Mouse (Mus musculus): Measurements from ENCODE around the gene Amotl2.

Amotl2 gene

DNA sequence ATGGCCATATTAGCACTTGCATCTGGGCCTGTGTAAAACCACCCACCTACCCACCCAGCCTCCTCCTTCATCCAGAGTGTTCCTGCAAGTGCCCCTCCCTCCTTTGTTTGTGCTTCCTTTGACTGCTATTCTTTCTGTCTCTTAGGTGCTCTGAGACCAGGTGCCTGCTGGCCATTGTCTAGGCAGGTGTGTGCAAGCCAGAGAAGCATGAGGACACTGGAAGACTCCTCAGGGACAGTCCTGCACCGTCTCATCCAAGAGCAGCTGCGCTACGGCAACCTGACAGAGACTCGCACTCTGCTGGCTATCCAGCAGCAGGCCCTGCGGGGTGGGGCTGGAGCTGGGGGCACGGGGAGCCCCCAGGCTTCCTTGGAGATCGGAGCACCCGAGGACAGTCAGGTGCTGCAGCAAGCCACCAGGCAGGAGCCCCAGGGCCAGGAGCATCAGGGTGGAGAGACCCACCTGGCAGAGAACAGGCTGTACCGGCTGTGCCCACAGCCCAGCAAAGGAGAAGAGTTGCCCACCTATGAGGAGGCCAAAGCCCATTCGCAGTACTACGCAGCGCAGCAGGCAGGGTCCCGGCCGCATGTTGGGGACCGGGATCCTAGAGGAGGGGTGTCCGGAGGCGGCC is 3.6 kb downstream of the Amotl2 start:
- DNase-seq, result no peak

- no peak for DNase-seq
Observed at GRCm38 (mm10) chr9:102720567-102721167, 4.2 kb downstream of the Amotl2 start.

DNA sequence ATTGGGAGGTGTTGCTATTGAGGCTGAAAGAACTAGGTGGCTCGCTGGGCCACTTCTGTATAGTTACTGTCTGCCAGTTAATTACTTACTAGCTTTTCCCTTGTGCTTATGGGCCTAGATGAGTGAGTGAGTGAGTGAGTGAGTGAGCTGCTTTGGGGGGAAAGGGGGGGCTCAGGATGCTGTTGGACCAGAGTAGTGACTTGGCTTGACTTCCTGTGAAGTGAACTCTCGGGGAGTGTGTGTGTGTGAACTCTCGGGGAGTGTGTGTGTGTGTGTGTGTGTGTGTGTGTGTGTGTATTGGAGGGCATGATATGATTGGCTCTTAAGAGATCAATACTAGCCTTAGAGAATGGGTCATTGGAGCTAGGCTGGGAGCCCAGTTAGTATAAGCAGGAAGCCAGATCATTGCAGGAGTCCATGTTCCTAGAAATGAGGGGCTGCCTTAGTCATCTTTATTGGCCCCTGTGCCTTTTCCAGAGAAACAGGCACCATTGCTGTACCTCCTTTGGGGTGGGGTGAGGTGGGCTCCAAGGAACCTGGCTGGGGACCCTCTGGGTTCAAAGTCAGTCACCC is 5.0 kb downstream of the Amotl2 start:
- DNase-seq, result no peak

DNA sequence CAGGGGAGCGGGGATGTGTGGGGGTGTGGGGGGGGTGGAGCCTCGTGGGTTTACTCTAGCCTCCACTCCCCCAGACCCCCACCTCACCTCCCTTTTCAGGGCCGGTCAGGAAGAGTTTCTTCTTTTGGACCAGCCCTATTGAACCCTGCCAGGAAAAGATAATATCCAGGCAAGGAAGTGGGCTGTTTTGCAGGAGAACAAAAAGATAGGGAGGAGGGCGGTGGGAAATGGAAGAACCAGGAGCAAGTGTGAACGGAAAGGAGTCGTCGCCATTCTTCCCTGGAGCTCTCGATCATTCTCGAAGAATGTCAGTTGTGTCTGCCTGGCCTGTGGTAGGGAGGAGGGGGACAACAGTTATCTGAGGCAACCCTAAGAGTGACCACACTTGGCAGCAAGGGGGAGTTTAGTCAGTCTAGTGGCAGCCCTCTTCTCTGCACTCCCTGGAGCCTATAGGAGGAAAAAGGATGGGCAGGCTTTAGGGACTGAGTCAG is 5.6 kb downstream of the Amotl2 start:
- DNase-seq, result no peak

- no peak for DNase-seq
Observed at GRCm38 (mm10) chr9:102722750-102723149, 6.3 kb downstream of the Amotl2 start.

GRCm38 (mm10) chr9:102723241-102723709 is 6.8 kb downstream of the Amotl2 start:
- DNase-seq, result no peak

DNA sequence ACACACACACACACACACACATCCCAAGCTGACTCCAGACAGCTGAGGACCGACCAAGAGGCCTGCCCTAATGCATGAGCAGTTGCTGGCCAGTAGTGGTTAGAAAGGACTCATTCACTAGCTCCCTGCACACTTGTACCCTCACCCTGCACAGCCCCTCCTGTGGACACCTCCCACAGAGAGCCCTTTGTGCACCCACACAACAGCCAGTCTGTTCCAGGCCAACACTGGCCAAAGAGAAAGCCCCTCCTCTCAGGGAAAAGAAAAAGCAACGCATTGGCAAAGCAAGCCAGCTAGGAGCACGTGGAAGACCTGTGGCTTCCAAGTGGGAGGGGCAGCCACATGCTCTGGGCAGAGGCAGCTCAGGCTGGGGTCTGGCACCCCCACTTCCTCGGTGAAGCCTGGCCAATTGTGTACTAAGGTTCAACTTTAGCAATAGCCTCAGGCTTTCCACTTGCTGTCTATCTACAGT is 7.6 kb downstream of the Amotl2 start:
- DNase-seq, result no peak

DNA sequence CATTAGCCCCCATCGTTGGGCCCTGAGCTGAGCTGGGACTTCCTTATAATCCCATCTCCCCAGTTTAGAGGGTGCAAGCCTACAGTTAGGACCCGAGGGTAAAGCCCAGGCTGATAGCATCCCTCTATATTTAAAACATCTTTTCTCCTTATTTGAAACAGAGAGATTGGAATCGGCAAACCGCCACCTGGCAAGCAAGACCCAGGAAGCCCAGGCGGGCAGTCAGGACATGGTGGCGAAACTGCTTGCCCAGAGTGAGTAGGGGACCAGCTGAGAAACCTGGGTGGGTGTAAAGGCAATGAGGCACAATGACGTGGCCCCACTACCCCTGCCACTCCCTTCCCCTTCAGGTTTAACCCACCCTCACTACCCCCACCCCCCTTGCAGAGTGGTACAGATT is 8.5 kb downstream of the Amotl2 start:
- no peak for DNase-seq

- no peak for DNase-seq
Observed at GRCm38 (mm10) chr9:102725958-102726654, 9.6 kb downstream of the Amotl2 start.

GRCm38 (mm10) chr9:102726811-102727210 is 10.3 kb downstream of the Amotl2 start:
- DNase-seq, result no peak

GRCm38 (mm10) chr9:102727662-102728468 is 11.4 kb downstream of the Amotl2 start:
- DNase-seq, result no peak

GRCm38 (mm10) chr9:102728469-102728747 is 11.9 kb downstream of the Amotl2 start:
- DNase-seq, result no peak

DNA sequence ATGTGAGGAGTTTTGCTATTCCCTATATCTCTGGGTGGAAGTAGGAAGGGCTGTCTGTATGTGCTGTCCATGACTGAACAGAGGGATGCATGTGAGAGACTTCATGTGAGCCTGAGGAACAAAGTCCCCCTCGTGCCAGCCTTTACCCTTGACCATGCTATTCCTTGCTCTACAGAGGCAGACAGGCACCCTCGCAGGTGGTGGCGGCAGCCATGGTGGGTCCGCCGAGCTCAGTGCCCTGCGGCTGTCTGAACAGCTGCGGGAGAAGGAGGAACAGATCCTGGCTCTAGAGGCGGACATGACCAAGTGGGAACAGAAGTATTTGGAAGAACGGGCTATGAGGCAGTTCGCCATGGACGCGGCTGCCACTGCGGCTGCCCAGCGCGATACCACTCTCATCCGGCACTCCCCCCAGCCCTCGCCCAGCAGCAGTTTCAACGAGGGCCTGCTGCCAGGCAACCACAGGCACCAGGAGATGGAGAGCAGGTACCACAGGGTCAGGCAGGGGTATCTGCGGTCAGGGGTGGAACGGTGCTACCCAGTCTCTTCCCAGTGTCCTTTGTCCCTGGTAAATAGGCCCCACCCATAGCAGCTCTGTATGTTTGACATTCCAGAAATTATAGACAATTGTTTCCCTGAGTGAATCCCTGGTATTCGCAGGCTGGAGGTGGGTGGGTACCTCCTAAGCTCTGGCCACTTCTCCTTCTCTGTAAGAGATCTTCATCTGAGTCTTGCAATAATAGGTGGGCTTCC is 12.8 kb downstream of the Amotl2 start:
- no peak for DNase-seq

DNA sequence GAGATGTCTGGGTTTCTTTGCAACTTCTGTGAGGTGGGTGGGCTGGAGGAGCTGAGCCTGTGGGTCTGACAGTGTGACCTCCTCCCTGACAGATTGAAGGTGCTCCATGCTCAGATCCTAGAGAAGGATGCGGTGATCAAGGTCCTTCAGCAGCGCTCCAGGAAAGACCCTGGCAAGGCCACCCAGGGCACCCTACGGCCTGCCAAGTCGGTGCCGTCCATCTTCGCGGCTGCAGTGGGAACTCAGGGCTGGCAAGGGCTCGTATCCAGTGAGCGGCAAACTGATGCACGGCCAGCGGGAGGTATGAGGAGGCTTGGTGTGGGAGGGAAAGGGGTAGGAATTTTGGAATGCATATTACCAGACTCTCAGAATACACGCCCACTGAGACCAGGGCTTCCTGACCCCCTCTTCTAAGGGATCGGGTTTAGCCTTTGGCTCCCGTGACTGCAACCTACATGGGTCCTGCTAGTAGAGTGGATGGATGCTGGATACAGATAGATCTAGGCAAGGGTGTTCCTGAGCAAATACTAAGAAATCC is 13.5 kb downstream of the Amotl2 start:
- no peak for DNase-seq

DNA sequence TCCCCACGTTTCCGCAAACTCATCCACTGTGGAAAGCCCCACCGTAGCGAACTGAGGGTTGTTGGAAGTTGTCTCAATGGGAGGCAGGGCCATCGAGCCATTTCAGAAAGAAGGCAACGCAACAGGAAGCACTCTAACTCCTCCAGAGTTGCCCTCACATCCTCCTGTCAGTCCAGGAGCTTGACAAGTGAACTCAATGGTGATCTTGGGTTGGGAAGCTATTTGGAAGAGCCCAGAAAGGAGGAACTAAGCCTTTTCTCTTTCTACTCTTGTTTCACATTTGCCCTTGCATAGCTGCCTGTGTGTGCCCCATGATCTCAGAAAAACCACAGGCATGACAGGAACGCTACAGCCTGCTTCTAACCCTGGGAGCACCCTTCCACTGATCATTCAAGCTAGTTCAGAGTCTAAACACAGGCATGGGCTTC is 14.6 kb downstream of the Amotl2 start:
- no peak for DNase-seq

DNA sequence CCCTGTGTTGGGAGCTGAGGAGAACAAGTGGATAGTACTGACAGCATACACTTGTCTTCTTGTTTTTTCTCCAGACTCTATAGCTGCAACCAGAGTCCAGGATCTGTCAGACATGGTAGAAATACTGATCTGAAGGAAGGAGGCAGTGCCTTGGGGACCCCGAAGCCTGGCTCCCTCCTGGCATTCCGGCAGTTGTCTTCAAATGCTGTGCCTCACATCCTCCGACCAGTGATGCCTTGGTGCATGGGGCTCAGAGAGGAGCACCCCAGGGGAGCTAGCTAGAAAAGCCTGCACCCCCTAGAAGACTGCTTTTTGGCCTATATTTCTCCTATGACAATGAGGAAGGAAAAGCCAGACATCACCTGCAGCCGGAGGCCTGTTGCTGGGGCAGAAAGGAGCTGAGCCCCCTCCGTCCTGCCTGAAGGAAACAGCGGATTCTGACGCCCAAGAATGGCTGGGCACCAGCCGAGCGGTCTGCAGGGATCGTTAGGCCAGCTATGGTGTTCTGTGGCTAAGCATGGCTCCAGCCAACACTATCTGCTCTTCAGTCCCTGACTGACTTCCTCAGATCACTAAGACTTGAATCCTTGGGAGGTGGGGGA is 15.2 kb downstream of the Amotl2 start:
- DNase-seq, result no peak

DNA sequence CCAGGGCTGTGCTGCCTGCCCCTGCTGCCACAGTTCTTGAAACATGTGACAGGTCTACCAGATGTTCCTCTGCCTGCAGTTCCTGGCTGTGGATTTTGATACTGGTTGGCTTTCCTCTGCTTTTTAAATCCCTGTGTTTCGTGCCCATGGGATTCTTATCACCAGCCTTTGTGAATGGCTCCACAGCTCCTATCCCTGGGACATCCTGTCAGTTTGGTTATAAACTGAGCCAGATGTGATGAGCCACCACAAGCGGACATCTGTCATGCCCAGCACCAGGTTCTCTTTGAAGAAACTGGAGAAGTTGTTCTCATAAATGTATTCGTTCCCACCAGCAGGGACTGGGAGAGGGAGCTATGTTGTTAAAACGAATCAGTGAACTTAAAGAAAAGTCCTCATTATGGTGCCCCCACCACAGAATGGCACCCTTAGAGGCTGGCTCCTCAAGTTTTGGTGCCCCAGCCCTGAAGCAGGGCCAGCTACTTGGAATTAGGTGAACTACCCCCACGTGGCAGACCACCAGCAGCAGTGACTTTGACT is 15.9 kb downstream of the Amotl2 start:
- no peak for DNase-seq

GRCm38 (mm10) chr9:102733459-102733858 is 17.0 kb downstream of the Amotl2 start:
- DNase-seq, result no peak

- DNase-seq, result no peak
Observed at GRCm38 (mm10) chr9:102733999-102734738, 17.7 kb downstream of the Amotl2 start.

GRCm38 (mm10) chr9:102734739-102735075 is 18.2 kb downstream of the Amotl2 start:
- no peak for DNase-seq

DNA sequence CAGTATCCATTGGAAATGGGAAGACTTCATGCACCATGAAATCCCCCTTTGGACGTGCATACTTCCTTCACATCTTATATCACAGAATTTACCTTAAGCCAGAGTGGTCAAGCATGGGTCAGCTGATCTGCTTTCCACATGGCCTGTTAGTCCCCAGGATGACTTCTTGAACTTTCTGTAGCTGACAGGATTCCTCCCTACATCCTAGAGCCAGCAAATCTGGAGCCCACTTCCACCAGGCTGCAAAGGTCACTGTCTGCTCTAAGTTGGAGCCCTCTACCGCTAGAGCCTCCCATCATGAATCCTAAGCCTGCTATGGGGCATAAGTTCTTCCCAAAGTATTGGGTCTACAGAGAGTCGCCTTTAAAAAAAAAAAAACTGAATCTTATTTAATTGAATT is 18.8 kb downstream of the Amotl2 start:
- no peak for DNase-seq
